Mouse (Mus musculus): ENCODE measurements at regions not wholly inside any gene's neighbourhood (a gene's known extent, or its start where the extent isn't known, plus 50 kb on each side); places are given as distances from the start of the nearest gene placed in this dataset.

- no peak for DNase-seq (ENCODE audit: low spot score)
Measured at GRCm38 (mm10) chr2:9267675-9268074, 613.4 kb upstream of the 4930412O13Rik start.

DNA sequence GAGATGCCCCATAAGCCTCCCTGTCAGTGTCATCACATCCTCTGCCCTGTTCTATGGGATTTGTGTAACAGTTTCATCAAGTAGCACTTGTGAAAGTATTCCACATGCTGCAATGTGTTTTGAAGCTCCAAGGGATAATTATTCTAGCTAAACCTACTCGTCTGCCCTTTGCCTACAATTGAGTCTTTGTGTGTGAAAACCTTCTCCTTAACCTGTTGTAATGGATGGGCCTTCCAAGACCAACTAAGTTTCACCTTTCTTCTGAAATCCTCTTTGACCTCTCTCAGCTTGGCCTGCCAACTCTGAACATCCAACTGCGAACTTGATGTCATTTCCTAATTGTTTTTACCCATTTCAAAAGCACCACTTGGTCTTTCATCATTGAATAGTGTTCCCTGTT lies 597.6 kb upstream of the 4930412O13Rik start:
- no peak for DNase-seq (ENCODE audit: low spot score)

DNA sequence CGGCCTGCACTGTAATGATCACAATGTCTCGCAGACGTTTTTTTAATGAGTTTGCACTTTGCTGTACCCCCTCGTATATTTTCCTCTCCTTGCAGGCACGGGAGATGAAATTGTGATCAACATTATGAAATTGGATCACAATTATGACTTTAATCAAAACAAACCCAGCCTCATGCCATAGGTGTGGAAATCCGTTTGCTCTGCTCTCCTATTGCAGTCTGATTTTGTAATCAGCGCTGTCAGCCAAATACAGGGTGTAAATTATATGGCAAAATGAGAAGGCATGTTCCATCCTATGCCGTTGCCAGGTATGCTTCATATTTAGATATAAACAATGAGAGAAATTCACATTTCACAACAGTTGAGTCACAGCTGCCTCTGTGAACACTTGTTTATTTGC lies 595.3 kb upstream of the 4930412O13Rik start:
- DNase-seq (ENCODE audit: low spot score): no peak

- no peak for DNase-seq (ENCODE audit: low spot score)
Measured at GRCm38 (mm10) chr2:9287077-9287476, 594.0 kb upstream of the 4930412O13Rik start.

DNA sequence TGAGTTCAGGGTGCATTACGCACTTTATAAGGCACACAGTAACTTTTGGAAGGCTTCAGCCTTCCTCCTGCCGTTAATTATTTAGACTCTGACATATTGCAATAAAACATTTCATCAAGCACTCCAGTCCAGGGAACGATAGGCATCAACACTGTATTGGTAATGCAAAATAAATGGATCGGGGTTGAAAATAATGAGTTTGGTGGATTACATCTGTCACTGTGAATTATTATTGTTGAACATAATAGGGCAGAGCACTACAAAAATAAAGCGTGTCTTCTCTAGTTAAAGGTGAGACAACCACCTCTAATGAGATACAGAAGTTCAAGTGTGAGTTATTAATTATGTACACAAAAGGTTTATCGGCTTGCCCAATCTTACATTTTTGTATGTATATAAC lies 593.4 kb upstream of the 4930412O13Rik start:
- DNase-seq (ENCODE audit: low spot score): no peak

- no peak for DNase-seq (ENCODE audit: low spot score)
Measured at GRCm38 (mm10) chr2:9331630-9332352, 549.3 kb upstream of the 4930412O13Rik start.

DNA sequence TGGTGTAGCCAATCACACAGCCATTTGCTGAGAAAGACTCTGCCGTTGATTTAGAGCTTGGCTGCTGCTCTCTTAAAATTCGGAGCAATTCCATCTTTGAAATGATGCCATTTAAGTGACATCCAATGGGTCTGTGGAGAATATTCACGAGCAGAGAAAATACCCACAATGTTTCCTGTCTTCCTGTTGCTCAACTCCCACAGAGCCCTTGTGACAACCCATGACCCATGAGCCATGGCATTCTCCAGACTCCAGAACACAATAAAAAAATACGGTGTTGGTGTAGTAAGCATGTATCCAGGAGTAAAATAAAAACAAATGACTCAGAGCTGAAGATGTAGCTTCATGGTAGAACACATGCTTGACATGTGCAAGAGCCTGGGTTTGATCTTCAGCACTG lies 532.1 kb upstream of the 4930412O13Rik start:
- DNase-seq (ENCODE audit: low spot score): no peak

- DNase-seq (ENCODE audit: low spot score): no peak
Measured at GRCm38 (mm10) chr2:9349994-9350393, 531.1 kb upstream of the 4930412O13Rik start.

DNA sequence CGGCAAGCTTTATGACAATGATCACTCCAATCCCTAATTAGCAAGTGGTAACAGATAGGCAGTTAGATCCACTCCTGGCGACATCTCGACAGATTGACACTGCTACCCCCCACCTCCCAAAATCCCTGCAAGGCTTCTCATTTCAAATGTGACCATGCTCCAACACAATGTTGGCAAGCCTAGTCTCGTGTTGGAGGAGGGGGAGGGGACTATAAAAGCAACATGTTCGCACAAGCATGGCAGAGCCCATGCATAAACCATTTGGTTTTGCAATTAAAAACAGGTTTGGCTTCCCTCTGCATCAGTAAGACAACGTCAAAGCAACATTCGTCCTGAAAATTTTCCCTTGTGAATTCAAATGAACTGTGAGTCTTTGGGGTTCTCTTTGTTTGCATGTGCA lies 528.9 kb upstream of the 4930412O13Rik start:
- DNase-seq (ENCODE audit: low spot score): no peak

GRCm38 (mm10) chr2:9360020-9360419 lies 521.0 kb upstream of the 4930412O13Rik start:
- no peak for DNase-seq (ENCODE audit: low spot score)

- DNase-seq (ENCODE audit: low spot score): no peak
Measured at GRCm38 (mm10) chr2:9367801-9368584, 513.1 kb upstream of the 4930412O13Rik start.

GRCm38 (mm10) chr2:9369572-9369971 lies 511.5 kb upstream of the 4930412O13Rik start:
- peak; percentile 27 for DNase-seq (ENCODE audit: low spot score)

- DNase-seq (ENCODE audit: low spot score): no peak
Measured at GRCm38 (mm10) chr2:9386566-9386965, 494.5 kb upstream of the 4930412O13Rik start.

DNA sequence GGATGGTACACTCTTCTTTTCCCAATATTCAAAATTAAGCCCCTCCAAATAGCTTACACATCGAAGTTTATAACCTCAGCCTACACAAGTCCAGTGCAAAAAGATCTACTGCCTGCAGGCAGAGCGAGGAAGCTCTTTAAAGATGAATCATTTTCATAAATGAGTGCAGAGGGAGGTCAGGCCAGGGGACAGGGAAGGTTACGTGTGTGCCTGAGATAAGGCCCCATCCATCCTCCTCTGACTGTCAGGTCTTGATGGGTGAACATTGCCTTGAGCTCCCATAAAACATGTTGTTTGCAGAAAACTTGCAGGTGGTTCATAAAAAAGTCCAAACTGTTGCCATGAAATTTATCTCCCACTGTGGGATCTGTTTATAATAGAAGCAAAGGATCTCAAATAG lies 493.0 kb upstream of the 4930412O13Rik start:
- DNase-seq (ENCODE audit: low spot score): no peak

- DNase-seq (ENCODE audit: low spot score): no peak
Measured at GRCm38 (mm10) chr2:9395379-9395999, 485.6 kb upstream of the 4930412O13Rik start.

GRCm38 (mm10) chr2:9401461-9401860 lies 479.6 kb upstream of the 4930412O13Rik start:
- DNase-seq (ENCODE audit: low spot score): no peak

DNA sequence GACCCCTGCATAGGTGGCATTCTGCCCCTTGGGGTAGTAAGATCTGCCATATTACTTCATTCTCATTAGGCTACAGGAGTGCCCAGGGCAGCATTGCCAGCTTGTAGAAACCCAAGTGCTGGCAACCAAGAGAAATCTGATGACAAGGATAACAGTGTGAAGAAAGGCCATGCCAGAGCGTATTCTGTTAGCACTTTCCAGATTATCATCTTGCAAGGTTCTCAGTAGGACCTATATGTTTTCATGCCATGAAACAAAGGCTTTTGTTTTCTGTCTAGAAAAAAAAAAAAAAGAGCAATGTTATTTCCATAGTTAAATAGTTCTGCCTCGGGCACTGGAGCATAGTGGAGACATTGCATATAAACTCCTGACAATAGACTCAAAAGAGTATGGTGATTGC lies 478.8 kb upstream of the 4930412O13Rik start:
- no peak for DNase-seq (ENCODE audit: low spot score)

DNA sequence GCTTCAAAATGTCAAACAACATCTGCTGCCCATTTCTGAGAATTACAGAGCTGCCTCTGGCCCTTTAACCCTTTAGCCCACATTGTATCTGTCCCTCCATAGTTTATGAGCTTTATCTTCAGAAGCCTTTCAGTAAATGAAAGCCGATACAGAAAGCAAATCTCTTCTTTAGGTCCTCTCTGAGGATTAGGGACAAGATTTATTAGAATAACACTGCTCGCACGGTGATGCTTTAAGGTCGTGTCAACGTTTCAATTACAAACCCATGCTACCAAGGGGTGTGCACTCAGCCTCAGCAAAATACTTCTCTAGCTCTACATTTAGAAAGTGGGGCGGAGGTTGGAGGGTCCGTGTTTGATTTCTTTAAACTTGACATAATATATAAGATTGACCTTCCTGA lies 472.0 kb upstream of the 4930412O13Rik start:
- DNase-seq (ENCODE audit: low spot score): no peak

- no peak for DNase-seq (ENCODE audit: low spot score)
Measured at GRCm38 (mm10) chr2:9422686-9423085, 458.4 kb upstream of the 4930412O13Rik start.

DNA sequence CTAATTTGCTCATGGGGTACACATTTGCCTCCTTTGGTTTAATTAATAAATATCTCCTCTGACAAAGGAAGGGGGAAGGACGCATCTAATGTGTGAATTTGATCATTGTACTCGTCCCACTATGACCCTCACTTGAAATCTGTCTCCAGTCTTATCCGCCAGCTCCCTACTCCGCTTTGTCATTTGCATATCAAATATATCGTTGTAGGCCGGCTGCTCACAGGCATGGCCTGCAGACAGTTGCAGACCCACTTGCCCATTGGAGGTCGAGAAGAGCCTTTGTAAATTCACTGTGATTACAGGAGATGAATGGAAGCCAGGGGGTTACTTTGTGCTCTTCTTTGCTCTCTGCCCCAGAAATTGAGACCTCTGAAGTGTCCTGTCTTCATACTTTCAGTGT lies 457.5 kb upstream of the 4930412O13Rik start:
- DNase-seq (ENCODE audit: low spot score): no peak

- DNase-seq (ENCODE audit: low spot score): peak; percentile 28
Measured at GRCm38 (mm10) chr2:9433110-9433940, 447.7 kb upstream of the 4930412O13Rik start.

Measured in MN1 (cell line).